Mouse (Mus musculus): ENCODE results near the gene Tmem39b. TPM values are rescaled to one million over a fixed set of nuclear protein-coding genes. Genes with fewer than 3 reads are reported as not detected.
"Not testable (repeated sequence)": the region's sequence is repeated elsewhere in the genome, so short reads cannot be mapped to it uniquely, and the experiment has no call there.

The Tmem39b gene
- polyA plus RNA-seq, 1 experiment = 51.4 TPM

DNA sequence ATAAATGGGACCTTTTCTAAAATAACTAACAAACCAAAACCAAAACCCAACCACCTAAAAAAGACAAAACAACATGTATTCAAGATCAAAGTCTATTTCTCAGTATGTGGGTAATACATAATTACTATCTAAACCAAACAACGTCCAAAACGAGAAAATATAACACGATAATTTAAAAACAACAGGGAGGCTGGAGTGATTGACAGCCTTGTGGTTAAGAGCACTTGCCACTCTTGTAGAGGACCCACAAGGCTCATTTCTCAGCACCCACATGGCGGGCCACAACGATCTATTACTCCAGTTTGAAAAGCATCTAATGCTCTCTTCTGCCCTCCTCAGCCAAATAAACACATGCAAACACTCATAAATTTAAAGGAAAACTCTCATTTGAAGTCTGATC is 34.8 kb upstream of the Tmem39b start:
- no peak for TF ChIP-seq GATA1 (IDR thresholded peaks at IDR 0.05; ENCODE audit: borderline replicate concordance, low read length)
- TF ChIP-seq FLI1 (IDR thresholded peaks at IDR 0.05; ENCODE audit: low read length) = no peak
- Histone ChIP-seq H3K36me3 (replicated peaks; ENCODE audit: low read length) (peaks cover 59% of the 10 kb centered on the region), H3K9me3 (no peaks in the 10 kb centered on the region), H3K27me3 (replicated peaks) (no peaks in the 10 kb centered on the region), H3K4me3 (replicated peaks) (no peak overlapping the region), H3K4me1 (peaks cover 31% of the 10 kb centered on the region)

DNA sequence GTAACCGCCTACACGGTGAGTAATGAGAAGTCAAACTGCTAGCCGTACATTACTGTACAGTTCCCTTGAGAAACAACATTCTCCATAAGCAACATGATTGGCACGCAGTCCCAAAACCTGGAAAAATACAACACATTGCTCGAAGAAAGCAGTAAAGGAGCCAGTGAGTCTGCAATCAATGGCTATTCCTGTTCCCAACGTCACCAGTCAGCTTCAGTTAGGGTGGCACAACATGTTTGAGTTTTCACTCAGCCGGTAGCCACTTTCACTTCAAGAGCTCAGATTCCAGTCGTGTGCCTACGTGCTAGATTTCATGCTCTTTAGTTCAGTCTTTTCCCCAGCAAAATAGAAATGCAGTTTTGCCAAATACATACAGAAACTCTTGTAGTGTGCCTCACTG is 19.7 kb upstream of the Tmem39b start:
- Histone ChIP-seq H3K9me3 (no peaks in the 10 kb centered on the region), H3K4me3 (replicated peaks) (no peak overlapping the region), H3K27me3 (replicated peaks) (no peaks in the 10 kb centered on the region), H3K4me1 (no peaks in the 10 kb centered on the region), H3K36me3 (replicated peaks; ENCODE audit: low read length) (peaks cover 85% of the 10 kb centered on the region)
- TF ChIP-seq FLI1 (IDR thresholded peaks at IDR 0.05; ENCODE audit: low read length) = no peak
- TF ChIP-seq GATA1 (IDR thresholded peaks at IDR 0.05; ENCODE audit: borderline replicate concordance, low read length) = no peak

DNA sequence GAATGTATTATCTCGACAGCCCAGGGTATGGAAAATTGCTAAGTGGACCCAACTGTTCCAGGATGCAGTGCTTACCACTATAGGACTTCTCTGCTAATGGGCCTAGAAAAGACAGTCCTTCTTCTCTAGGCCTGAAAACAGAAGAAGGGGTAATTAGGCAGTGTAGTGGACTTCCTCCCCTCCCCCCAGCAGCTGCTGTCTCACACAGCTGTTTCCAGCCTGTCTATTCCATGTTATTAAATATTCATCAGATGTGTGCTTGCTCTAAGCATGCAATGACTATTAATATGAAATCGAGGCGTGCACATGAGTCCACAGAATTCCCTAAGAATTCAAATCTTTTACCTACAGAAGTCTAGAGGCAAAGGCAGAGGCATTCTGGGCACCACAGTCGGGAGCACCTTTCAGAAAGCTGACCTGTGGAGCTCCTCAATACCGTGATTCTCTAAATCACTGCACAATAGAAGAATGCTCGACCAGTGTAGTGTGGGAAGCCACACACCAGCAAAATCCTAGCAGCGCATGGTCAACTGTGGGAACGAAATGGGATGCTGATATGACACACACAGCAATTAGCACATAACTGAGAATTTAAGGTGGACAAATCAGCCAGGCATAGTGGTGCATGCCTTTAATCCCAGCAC is 13.0 kb upstream of the Tmem39b start:
- TF ChIP-seq GATA1 (IDR thresholded peaks at IDR 0.05; ENCODE audit: borderline replicate concordance, low read length) (no peak), FLI1 (IDR thresholded peaks at IDR 0.05; ENCODE audit: low read length) (no peak)
- Histone ChIP-seq H3K27me3 (replicated peaks) (no peaks in the 10 kb centered on the region), H3K4me1 (no peaks in the 10 kb centered on the region), H3K36me3 (replicated peaks; ENCODE audit: low read length) (peaks cover 95% of the 10 kb centered on the region), H3K9me3 (no peaks in the 10 kb centered on the region), H3K4me3 (replicated peaks) (no peak overlapping the region)

DNA sequence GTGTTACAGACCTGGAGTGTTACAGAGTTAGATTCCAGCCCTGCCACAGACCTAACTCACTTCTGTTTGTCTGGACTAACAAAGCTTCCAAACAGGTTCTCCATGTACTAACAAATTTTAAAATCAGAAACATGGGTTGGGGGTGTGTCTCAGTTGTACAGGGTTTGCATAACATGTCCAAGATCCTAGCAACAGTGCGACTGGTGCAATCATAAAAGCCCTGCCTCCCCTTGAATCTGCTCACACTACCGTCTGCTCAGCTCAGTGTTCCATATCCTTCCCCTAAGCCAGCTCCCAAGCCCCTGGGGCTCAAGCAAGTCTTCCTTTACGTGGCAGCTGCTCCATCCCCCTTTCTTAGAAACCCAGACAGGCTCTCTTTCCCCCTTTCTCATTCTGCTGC is 10.1 kb upstream of the Tmem39b start:
- Histone ChIP-seq H3K9me3 (no peaks in the 10 kb centered on the region), H3K27me3 (replicated peaks) (no peaks in the 10 kb centered on the region), H3K36me3 (replicated peaks; ENCODE audit: low read length) (peaks cover 96% of the 10 kb centered on the region), H3K4me1 (peaks cover 4% of the 10 kb centered on the region), H3K4me3 (replicated peaks) (no peak overlapping the region)
- TF ChIP-seq GATA1 (IDR thresholded peaks at IDR 0.05; ENCODE audit: borderline replicate concordance, low read length) = no peak

DNA sequence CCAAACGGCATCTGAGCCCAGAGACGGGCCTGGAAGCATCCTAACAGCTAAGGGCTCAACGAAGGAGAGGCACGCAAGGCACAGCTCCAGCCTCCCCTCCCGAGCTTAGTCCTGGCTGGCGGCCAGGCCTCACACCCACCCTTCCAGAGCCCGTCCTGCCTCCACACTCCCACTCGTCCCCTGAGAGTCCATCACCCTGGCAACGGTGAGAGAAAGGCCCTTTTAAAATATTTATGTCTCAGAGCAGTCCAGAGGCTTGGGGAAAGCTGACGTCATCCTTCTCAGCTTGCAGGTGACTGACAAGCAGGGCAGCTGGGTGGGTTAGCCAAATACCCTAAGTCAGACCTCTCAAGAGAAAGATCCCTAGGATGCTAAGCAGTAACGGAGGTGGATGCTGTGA is 5.8 kb upstream of the Tmem39b start:
- no peak for TF ChIP-seq FLI1 (IDR thresholded peaks at IDR 0.05; ENCODE audit: low read length)
- no peak for TF ChIP-seq GATA1 (IDR thresholded peaks at IDR 0.05; ENCODE audit: borderline replicate concordance, low read length)
- no peaks in the 10 kb centered on the region for H3K9me3 ChIP-seq
- H3K27me3 ChIP-seq (replicated peaks) = no peaks in the 10 kb centered on the region
- peaks cover 55% of the 10 kb centered on the region for H3K36me3 ChIP-seq (replicated peaks; ENCODE audit: low read length)
- H3K4me3 ChIP-seq (replicated peaks) = no peak overlapping the region
- peaks cover 30% of the 10 kb centered on the region for H3K4me1 ChIP-seq

DNA sequence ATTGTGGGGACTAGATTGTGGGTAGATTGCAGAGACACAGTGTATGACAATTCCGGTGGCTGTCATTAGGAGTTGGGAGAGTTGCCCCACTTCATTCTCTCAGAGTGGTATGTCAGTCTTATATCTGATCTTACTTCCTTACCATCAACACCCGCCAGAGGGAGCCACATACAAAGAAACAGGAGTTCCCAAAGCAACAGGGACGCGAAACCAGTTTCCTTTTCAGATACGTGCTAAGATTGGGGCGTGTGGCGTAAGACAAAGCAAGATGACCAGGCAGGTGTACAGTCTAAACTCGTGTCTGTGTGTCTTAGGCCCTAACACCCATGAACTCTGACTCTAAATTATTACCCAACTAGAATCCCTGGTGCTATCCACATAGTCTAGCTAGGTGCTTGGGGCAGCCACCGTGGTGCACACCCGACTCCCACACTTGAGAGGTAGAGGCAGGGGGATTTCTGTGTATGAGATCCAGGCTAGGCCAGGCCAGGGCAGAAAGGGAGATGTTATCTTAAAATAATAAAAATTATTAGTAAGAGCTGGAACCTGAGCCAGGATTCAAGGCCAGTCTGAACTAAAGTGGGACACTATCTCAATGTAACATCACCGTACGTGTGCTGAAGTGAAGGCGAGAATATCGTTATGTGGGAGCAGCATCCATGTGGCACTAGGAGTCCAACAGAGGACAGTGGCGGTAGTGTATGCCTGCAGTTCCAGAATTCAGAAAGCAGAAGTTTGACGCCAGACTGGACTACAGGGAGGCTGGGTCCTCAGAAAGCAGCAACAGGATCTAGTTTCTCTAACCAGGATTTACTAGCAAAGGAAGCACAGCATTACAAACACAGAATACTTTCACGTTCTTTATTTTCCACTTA is 5.1 kb upstream of the Tmem39b start:
- Histone ChIP-seq H3K4me1 (peaks cover 37% of the 10 kb centered on the region), H3K27me3 (replicated peaks) (no peaks in the 10 kb centered on the region), H3K9me3 (no peaks in the 10 kb centered on the region), H3K4me3 (replicated peaks) (peak overlapping the region; percentile 88), H3K36me3 (replicated peaks; ENCODE audit: low read length) (peaks cover 50% of the 10 kb centered on the region)
- no peak for TF ChIP-seq FLI1 (IDR thresholded peaks at IDR 0.05; ENCODE audit: low read length)
- no peak for TF ChIP-seq GATA1 (IDR thresholded peaks at IDR 0.05; ENCODE audit: borderline replicate concordance, low read length)

DNA sequence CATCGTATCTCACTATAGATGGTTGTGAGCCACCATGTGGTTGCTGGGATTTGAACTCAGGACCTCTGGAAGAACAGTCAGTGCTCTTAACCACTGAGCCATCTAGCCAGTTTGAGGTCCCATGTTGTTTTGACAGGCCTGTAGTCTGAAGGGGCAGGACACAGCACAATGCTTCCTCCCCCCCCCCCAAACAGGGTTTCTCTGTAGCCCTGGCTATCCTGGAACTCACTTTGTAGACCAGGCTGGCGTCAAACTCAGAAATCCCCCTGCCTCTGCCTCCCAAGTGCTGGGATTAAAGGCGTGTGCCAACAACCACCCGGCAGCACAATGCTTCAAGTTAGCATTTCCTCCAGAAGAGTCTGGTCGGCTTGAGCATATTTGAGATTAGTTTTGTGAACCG is 4.0 kb upstream of the Tmem39b start:
- H3K36me3 ChIP-seq (replicated peaks; ENCODE audit: low read length) = peaks cover 39% of the 10 kb centered on the region

DNA sequence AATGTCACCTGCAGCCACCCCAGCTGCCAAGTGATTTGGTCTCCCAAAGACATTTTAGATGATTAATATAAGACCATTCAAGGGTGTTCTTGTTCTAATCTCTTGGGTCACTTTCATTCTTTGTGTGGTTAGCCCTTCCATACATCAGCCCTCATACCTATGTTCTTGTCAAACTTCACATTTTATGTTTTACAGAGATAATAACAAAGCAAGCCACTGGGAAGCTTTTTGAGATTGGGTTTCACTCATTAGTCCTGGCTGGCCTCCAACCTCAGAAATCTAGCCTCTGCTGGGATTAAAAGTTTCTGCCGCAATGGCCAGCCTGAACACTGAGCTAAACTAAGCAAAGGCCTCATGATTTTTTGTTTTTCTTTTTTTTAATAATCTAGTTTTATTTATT is 3.6 kb upstream of the Tmem39b start:
- no peak overlapping the region for H3K4me3 ChIP-seq (replicated peaks)
- H3K36me3 ChIP-seq (replicated peaks; ENCODE audit: low read length) = peaks cover 34% of the 10 kb centered on the region
- TF ChIP-seq GATA1 (IDR thresholded peaks at IDR 0.05; ENCODE audit: borderline replicate concordance, low read length) (no peak), FLI1 (IDR thresholded peaks at IDR 0.05; ENCODE audit: low read length) (no peak)
- no peaks in the 10 kb centered on the region for H3K27me3 ChIP-seq (replicated peaks)
- peaks cover 44% of the 10 kb centered on the region for H3K4me1 ChIP-seq
- no peaks in the 10 kb centered on the region for H3K9me3 ChIP-seq

More for the DNA sequence above, 4.0 kb upstream of the Tmem39b start:
- not testable (repeated sequence) for H3K9me3 ChIP-seq; H3K4me3 ChIP-seq (replicated peaks); H3K27me3 ChIP-seq (replicated peaks)
- peaks cover 39% of the 10 kb centered on the region for H3K4me1 ChIP-seq

DNA sequence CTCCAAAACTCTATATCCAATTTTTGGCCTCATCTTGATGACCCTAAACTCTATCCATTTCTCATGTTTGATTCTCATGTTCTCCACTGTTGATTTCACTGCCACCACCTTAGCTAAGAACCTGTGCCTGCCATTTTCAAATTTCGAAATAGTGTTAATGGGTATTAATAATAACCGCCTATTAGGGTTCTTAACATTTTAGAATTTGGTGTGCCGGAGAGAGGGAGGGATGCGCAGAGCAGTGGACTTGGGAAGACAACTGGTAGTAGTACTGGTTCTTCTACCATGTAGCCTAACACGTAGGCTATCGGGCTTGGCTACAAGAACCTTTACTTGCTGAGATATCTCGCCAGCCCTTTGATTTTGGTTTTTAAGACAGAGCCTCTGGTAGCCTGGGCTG is 553 bp upstream of the Tmem39b start:
- peak overlapping the region; percentile 98 for H3K4me3 ChIP-seq (replicated peaks)
- TF ChIP-seq FLI1 (IDR thresholded peaks at IDR 0.05; ENCODE audit: low read length) = no peak
- TF ChIP-seq GATA1 (IDR thresholded peaks at IDR 0.05; ENCODE audit: borderline replicate concordance, low read length) = no peak
- H3K9me3 ChIP-seq = no peaks in the 10 kb centered on the region
- H3K4me1 ChIP-seq = peaks cover 62% of the 10 kb centered on the region
- H3K36me3 ChIP-seq (replicated peaks; ENCODE audit: low read length) = peaks cover 28% of the 10 kb centered on the region
- H3K27me3 ChIP-seq (replicated peaks) = no peaks in the 10 kb centered on the region

DNA sequence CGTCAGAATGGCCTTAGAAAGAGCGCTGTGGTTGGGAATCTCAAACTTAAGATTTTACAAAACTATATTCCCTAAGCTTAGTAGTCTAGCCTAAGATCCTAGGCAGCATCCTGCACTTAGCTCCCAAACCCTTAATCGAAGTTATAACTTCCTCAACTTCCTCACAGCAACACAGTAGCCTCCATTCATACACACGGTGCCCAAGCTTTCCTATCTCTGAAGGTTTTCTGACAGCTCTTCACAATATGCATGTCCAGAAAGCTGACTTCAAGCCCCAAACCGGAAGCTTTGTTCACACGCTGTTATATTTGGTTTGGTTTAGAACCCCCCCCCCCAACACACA is 852 bp downstream of the Tmem39b start:
- H3K27me3 ChIP-seq (replicated peaks) = no peaks in the 10 kb centered on the region
- peak overlapping the region; percentile 98 for H3K4me3 ChIP-seq (replicated peaks)
- H3K36me3 ChIP-seq (replicated peaks; ENCODE audit: low read length) = peaks cover 32% of the 10 kb centered on the region
- H3K4me1 ChIP-seq = peaks cover 55% of the 10 kb centered on the region
- H3K9me3 ChIP-seq = no peaks in the 10 kb centered on the region
- TF ChIP-seq GATA1 (IDR thresholded peaks at IDR 0.05; ENCODE audit: borderline replicate concordance, low read length) (no peak), FLI1 (IDR thresholded peaks at IDR 0.05; ENCODE audit: low read length) (no peak)

All from megakaryocyte, embryonic 14.5 days (primary cell).